In the genomic region with DNA sequence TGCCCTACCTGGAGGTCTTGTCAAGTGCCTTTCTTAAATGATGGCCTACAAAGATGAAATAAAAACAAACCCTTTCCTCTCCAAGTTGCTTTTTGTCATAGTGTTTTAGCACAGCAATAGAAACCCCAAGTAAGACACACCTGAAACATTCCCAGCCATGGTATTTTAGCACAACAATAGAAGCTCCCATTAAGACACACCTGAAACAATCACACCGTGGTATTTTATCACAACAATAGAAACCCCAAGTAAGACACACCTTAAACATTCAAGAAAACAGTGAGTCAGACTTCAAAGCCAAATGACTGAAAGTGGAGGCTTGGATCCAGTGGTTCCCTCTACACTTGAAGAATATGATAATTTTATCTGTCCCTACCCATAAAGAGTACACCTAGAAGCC, we compare ENCODE assay signal across 16 mouse cellular contexts.
"Had no signal": no experiment of that assay in that cellular context is flagged by ENCODE, and none has a peak within 500 bp of the region (broad histone marks: within the 10 kb centered on the region; RNA-seq: fewer than 3 reads in every experiment).

No protein-coding gene starts in this region.

- ATAC-seq: liver, postnatal 0 days; lung, postnatal 0 days; midbrain, embryonic 13.5 days; midbrain, embryonic 15.5 days had no signal

- H3K27me3 ChIP-seq: liver, embryonic 15.5 days; lung, embryonic 15.5 days; megakaryocyte, embryonic 14.5 days; midbrain, embryonic 13.5 days; midbrain, embryonic 15.5 days; neural tube, embryonic 12.5 days had no signal

- DNase-seq: liver, postnatal 0 days; lung, postnatal 14 days; lung, postnatal 36 days; right cerebral cortex, postnatal 14 days; thymus, adult 2 months; thymus, postnatal 25 days; thymus, postnatal 4 days had no signal

- H3K4me1 ChIP-seq: liver, embryonic 15.5 days; megakaryocyte, embryonic 14.5 days; midbrain, embryonic 15.5 days; neural tube, embryonic 12.5 days had no signal

- H3K9ac ChIP-seq: liver, embryonic 15.5 days; liver, postnatal 0 days; lung, embryonic 15.5 days; midbrain, embryonic 13.5 days; midbrain, embryonic 15.5 days; neural tube, embryonic 12.5 days had no signal

- H3K9me3 ChIP-seq: liver, embryonic 15.5 days; lung, embryonic 15.5 days; midbrain, embryonic 13.5 days; midbrain, embryonic 15.5 days; neural tube, embryonic 12.5 days had no signal

- H3K4me3 ChIP-seq: liver, embryonic 15.5 days; lung, embryonic 15.5 days; megakaryocyte, embryonic 14.5 days; midbrain, embryonic 13.5 days; midbrain, embryonic 15.5 days; neural tube, embryonic 12.5 days had no signal

- H3K27ac ChIP-seq: liver, embryonic 15.5 days; lung, embryonic 15.5 days; macrophage; midbrain, embryonic 13.5 days; midbrain, embryonic 15.5 days; neural tube, embryonic 12.5 days had no signal

- H3K4me2 ChIP-seq: liver, embryonic 15.5 days; lung, embryonic 15.5 days; midbrain, embryonic 11.5 days; midbrain, embryonic 13.5 days; midbrain, embryonic 15.5 days; neural tube, embryonic 12.5 days had no signal
